Mouse (Mus musculus): ENCODE results near the gene Ccdc136.

DNA sequence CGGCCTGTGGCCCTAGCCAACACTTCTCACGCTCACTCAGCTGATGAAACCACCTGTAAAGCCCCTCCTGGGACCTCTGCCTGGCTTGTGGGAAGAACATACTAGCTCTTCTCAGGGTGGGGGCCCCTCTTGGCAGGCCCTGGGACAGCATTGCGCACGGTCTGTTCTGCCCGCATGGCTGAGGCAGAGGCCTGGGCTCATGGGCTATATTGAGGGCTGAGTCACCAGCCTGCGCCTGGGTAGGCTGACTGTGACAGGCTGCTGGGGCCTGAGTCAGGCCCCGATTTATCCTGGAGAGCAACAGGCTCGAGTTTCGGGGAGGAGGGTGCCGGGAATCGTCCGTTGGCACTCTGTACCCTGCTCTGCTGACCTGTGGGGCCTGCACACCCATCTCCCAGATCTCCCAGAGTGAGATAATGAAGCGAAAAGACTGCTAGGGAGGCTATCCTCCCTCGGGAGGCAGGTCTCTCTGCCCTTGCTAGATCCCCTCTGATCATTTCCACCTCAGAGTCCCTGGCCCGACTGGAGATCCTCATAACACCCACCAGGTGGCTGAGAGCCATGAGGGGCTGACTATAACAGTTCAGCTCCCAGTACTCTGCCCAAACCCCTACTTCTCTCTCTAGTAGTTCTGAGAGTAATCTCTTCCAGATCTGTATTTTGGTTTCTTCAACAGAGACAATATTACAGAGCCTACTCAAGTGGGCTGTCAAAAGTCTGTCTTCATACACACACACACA lies 34.7 kb downstream of the Ccdc136 start:
- TF ChIP-seq CTCF (IDR thresholded peaks at IDR 0.05) (no peak), POLR2A (IDR thresholded peaks at IDR 0.05; ENCODE audit: insufficient read depth, low read depth, low read length) (no peak), EP300 (IDR thresholded peaks at IDR 0.05; ENCODE audit: insufficient read depth, low read depth, low read length) (no peak)
